Mouse (Mus musculus) CH12.LX (cell line): ENCODE measurements around the gene Slc35b4. TPM values are rescaled to one million over a fixed set of nuclear protein-coding genes. Genes with fewer than 3 reads are reported as not detected.

Source experiments
- DNase-seq: peaks from one replicate; pipeline ENCODE4 v3.0.0-alpha.2; 2013; ENCODE audit errors: extremely low read depth
- H3K27ac ChIP-seq: 2 replicates; pipeline ENCODE4 v1.5.1; 2012; ENCODE audit warnings: low read depth, mild to moderate bottlenecking, control low read depth, moderate library complexity; ENCODE audit not compliant: insufficient read depth
- H3K27me3 ChIP-seq: replicated peaks from 2 replicates; pipeline ENCODE3; 2012; ENCODE audit warnings: inconsistent platforms
- H3K36me3 ChIP-seq, 2 experiments: replicated peaks in 1 of 2; 2 replicates each; pipeline versions ENCODE3 to v1.6.1; 2012; ENCODE audit warnings: inconsistent platforms in 1 of 2, low read length in 1 of 2, mild to moderate bottlenecking in 1 of 2, mixed read lengths in 1 of 2, moderate library complexity in 1 of 2; ENCODE audit not compliant: control insufficient read depth in 1 of 2, insufficient read depth in 1 of 2
- H3K4me1 ChIP-seq, 2 experiments: 2 replicates each; pipeline ENCODE4 v1.6.1; 2012; ENCODE audit warnings: inconsistent platforms in 1 of 2, moderate library complexity in 1 of 2; ENCODE audit not compliant: insufficient read depth in 2 of 2, control insufficient read depth in 1 of 2
- H3K4me2 ChIP-seq: 2 replicates; pipeline ENCODE4 v1.6.1; 2012; ENCODE audit warnings: low read depth, mild to moderate bottlenecking, control low read depth; ENCODE audit not compliant: poor library complexity, insufficient read depth, severe bottlenecking
- H3K4me3 ChIP-seq, 3 experiments: fragments of 150-350 bp in 1 of 3; sonication (generic) in 1 of 3; replicated peaks in 1 of 3; 2 replicates each; pipeline versions ENCODE3 to v1.5.1; 2011 to 2012; ENCODE audit warnings: low read depth in 2 of 3, low read length in 2 of 3, mild to moderate bottlenecking in 2 of 3, moderate library complexity in 2 of 3, control low read depth in 1 of 3, improper control_type of control experiment in 1 of 3, inconsistent platforms in 1 of 3, mixed read lengths in 1 of 3; ENCODE audit not compliant: poor library complexity in 1 of 3
- H3K79me2 ChIP-seq: replicated peaks from 2 replicates; pipeline ENCODE4 v1.6.1; 2012; ENCODE audit warnings: mild to moderate bottlenecking, moderate library complexity; ENCODE audit not compliant: control insufficient read depth, poor library complexity, insufficient read depth, severe bottlenecking; ENCODE audit errors: extremely low read depth
- H3K9ac ChIP-seq: 2 replicates; pipeline ENCODE4 v1.6.1; 2012; ENCODE audit warnings: low read depth, mild to moderate bottlenecking, control low read depth, moderate library complexity; ENCODE audit not compliant: insufficient read depth
- H3K9me3 ChIP-seq: replicated peaks from 2 replicates; pipeline ENCODE3; 2012; ENCODE audit warnings: low read length, inconsistent platforms, mixed read lengths
- CHD1 ChIP-seq: IDR thresholded peaks from 2 replicates; pipeline ENCODE4 v1.6.1; 2012; ENCODE audit warnings: low read depth, low read length, improper control_type of control experiment, inconsistent platforms
- CTCF ChIP-seq, 2 experiments: IDR thresholded peaks in 1 of 2; conservative IDR thresholded peaks in 1 of 2; 2 replicates each; pipeline ENCODE4 v1.5.1; 2011 to 2012; ENCODE audit warnings: low read depth in 2 of 2, low read length in 2 of 2, improper control_type of control experiment in 1 of 2, inconsistent platforms in 1 of 2, mild to moderate bottlenecking in 1 of 2, moderate library complexity in 1 of 2
- JUN ChIP-seq: IDR thresholded peaks from 2 replicates; pipeline ENCODE4 v1.6.1; 2011; ENCODE audit warnings: low read depth, mild to moderate bottlenecking, low read length, improper control_type of control experiment, moderate library complexity; ENCODE audit not compliant: insufficient read depth
- JUND ChIP-seq: conservative IDR thresholded peaks from 2 replicates; pipeline ENCODE4 v1.6.1; 2011; ENCODE audit warnings: low read depth, low read length, improper control_type of control experiment
- MAFK ChIP-seq: IDR thresholded peaks from 2 replicates; pipeline ENCODE4 v1.6.1; 2011; ENCODE audit warnings: low read length, improper control_type of control experiment; ENCODE audit not compliant: insufficient replicate concordance
- MAZ ChIP-seq: IDR thresholded peaks from 2 replicates; pipeline ENCODE4 v1.6.1; 2012; ENCODE audit warnings: low read depth, mild to moderate bottlenecking, inconsistent platforms, low read length, improper control_type of control experiment, moderate library complexity
- MEF2A ChIP-seq: IDR thresholded peaks from 2 replicates; pipeline ENCODE4 v1.6.1; 2014; ENCODE audit warnings: low read depth, mild to moderate bottlenecking, inconsistent platforms, low read length, improper control_type of control experiment, borderline replicate concordance
- NELFE ChIP-seq: IDR thresholded peaks from 2 replicates; pipeline ENCODE4 v1.6.1; 2011; ENCODE audit warnings: low read depth, low read length, improper control_type of control experiment
- POLR2AphosphoS2 ChIP-seq: IDR thresholded peaks from 2 replicates; pipeline ENCODE4 v1.6.1; 2011; ENCODE audit warnings: low read depth, low read length, improper control_type of control experiment
- RCOR1 ChIP-seq: conservative IDR thresholded peaks from 2 replicates; pipeline ENCODE4 v1.6.1; 2012; ENCODE audit warnings: low read depth, mild to moderate bottlenecking, inconsistent platforms, low read length, improper control_type of control experiment
- SMC3 ChIP-seq: IDR thresholded peaks from 2 replicates; pipeline ENCODE4 v1.6.1; 2011; ENCODE audit warnings: low read depth, low read length, improper control_type of control experiment
- TBP ChIP-seq: conservative IDR thresholded peaks from 2 replicates; pipeline ENCODE4 v1.6.1; 2011; ENCODE audit warnings: low read depth, low read length, improper control_type of control experiment
- USF1 ChIP-seq: IDR thresholded peaks from 2 replicates; pipeline ENCODE4 v1.6.1; 2014; ENCODE audit warnings: low read depth, mild to moderate bottlenecking, inconsistent platforms, low read length, improper control_type of control experiment
- USF2 ChIP-seq: conservative IDR thresholded peaks from 2 replicates; pipeline ENCODE4 v1.6.1; 2011; ENCODE audit warnings: low read depth, low read length, improper control_type of control experiment
- ZKSCAN1 ChIP-seq: IDR thresholded peaks from 2 replicates; pipeline ENCODE4 v1.6.1; 2012; ENCODE audit warnings: low read depth, inconsistent platforms, low read length, improper control_type of control experiment, borderline replicate concordance
- ZMIZ1 ChIP-seq: IDR thresholded peaks from 2 replicates; pipeline ENCODE4 v1.6.1; 2012; ENCODE audit warnings: low read depth, mild to moderate bottlenecking, inconsistent platforms, low read length, improper control_type of control experiment
- dilution Hi-C: fragments of 300-500 bp; cut with MboI; formaldehyde crosslinking; loops from 2 replicates; pipeline ENCODE4 v1.14.3; 2020; ENCODE audit warnings: low sequenced_read_pairs; ENCODE audit not compliant: extremely low pct_unique_long_range_greater_than_20kb, extremely low pct_ligation_motif_present
- in situ Hi-C: fragments of 300-500 bp; cut with MboI; formaldehyde crosslinking; loops from 3 replicates; pipeline ENCODE4 v1.14.3; 2019; ENCODE audit warnings: low sequenced_read_pairs, low pct_ligation_motif_present, low pct_unique_long_range_greater_than_20kb, mixed read lengths
- polyA plus RNA-seq: library from polyadenylated mRNA; unstranded; fragments of >175 nt; gene quantifications from 2 replicates; pipeline ENCODE4 v1.2.1, GENCODE M21; 2012; ENCODE audit warnings: low read depth; ENCODE audit not compliant: insufficient read length
- total RNA-seq, 2 experiments: library from RNA; depleted of rRNA; stranded (reverse); fragments of 300-350 nt in 1 of 2; fragments of >200 nt in 1 of 2; gene quantifications; 2 replicates each; pipeline ENCODE4 v1.2.3; 2012 to 2014

Slc35b4 gene
- total and polyA plus RNA-seq, 3 experiments = 16.9 to 34.8 (median 19.8) TPM

DNA sequence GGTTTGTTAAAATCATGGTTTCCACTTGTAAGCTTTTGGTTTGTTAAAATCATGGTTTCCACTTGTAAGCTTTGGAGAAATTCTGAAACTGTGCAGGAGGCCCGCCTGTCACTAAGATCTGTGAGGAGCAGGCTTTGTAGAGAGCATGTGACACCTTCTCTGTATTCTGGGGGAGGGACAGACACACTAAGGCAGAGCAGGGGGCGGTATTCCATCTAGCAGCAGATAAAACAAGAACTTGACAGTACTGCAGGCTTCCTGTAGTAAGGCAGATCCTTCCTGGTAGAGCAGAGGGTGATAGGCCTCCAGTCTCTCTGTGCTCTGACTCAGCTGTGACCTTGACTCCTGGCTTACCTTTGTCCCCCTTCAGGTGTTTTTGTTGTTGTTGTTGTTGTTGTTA, 47.6 kb downstream of the Slc35b4 start:
- dilution Hi-C loops = no loop called here
- H3K27ac ChIP-seq = no peak overlapping the region

GRCm38 (mm10) chr6:34124401-34124800, 52.5 kb downstream of the Slc35b4 start:
- Histone ChIP-seq H3K79me2 (no peaks in the 10 kb centered on the region), H3K4me2 (no peak overlapping the region), H3K4me3 (no peak overlapping the region), H3K27me3 (no peaks in the 10 kb centered on the region), H3K27ac (no peak overlapping the region), H3K9me3 (no peaks in the 10 kb centered on the region)
- in situ Hi-C loops = no loop called here
- no peak for TF ChIP-seq CHD1
- no peak for TF ChIP-seq POLR2AphosphoS2
- TF ChIP-seq TBP = no peak
- no peak for TF ChIP-seq RCOR1
- TF ChIP-seq USF1 = no peak
- TF ChIP-seq JUN = no peak
- TF ChIP-seq, all 38 proteins: peak for 0
- Histone ChIP-seq H3K9ac (no peak overlapping the region), H3K4me1 (peaks cover 0 to 14% of the 10 kb centered on the region in 2 experiments; a peak in 3 of 4 replicates), H3K36me3 (no peaks in the 10 kb centered on the region)
- dilution Hi-C loops = no loop called here
- no peak for DNase-seq

More for the DNA sequence above, 47.6 kb downstream of the Slc35b4 start:
- H3K4me3 ChIP-seq = no peak overlapping the region
- no peaks in the 10 kb centered on the region for H3K36me3 ChIP-seq
- in situ Hi-C loops = no loop called here
- no peaks in the 10 kb centered on the region for H3K9me3 ChIP-seq
- no peak overlapping the region for H3K4me2 ChIP-seq
- no peak overlapping the region for H3K9ac ChIP-seq
- H3K27me3 ChIP-seq = no peaks in the 10 kb centered on the region
- TF ChIP-seq NELFE = no peak
- no peak for TF ChIP-seq USF2
- TF ChIP-seq ZMIZ1 = no peak
- TF ChIP-seq MAFK = no peak
- TF ChIP-seq TBP = no peak
- no peak for TF ChIP-seq ZKSCAN1
- no peak for TF ChIP-seq CTCF (conservative IDR thresholded peaks at IDR 0.05 in 1 of 2, IDR thresholded peaks at IDR 0.05 in 1 of 2; ENCODE audit: low read depth in 2 of 2, low read length in 2 of 2)
- no peak for TF ChIP-seq SMC3
- TF ChIP-seq MEF2A = no peak
- no peak for TF ChIP-seq MAZ
- TF ChIP-seq JUND = no peak
- TF ChIP-seq, all 38 proteins: peak for 0
- no peaks in the 10 kb centered on the region for H3K79me2 ChIP-seq
- DNase-seq = peak; percentile 22
- peaks cover 0 to 8% of the 10 kb centered on the region in 2 experiments; a peak in 3 of 4 replicates for H3K4me1 ChIP-seq
